Mouse (Mus musculus): Measurements from ENCODE around the gene Fstl4. TPM values are rescaled to one million over a fixed set of nuclear protein-coding genes. Genes with fewer than 3 reads are reported as not detected.
A peak's percentile ranks its signal among the peaks of the same experiment; 100 is the strongest.

Gene Fstl4
- total and polyA plus RNA-seq, 2 experiments from 2014 or later = 10.9 to 11.3 TPM

- no peaks in the 10 kb centered on the region for H3K36me3 ChIP-seq (ENCODE audit: insufficient read depth, low read length)
- H3K4me2 ChIP-seq (ENCODE audit: low read depth, low read length) = no peak overlapping the region
- H3K9me3 ChIP-seq (ENCODE audit: low read length) = no peaks in the 10 kb centered on the region
- TF ChIP-seq CTCF (IDR thresholded peaks at IDR 0.05; ENCODE audit: low read depth) = no peak
- 85% methylated on average over 8 of the region's 8 CpGs for WGBS
- H3K4me3 ChIP-seq (ENCODE audit: low read length) = no peak overlapping the region
- H3K27ac ChIP-seq = no peak overlapping the region
- H3K9ac ChIP-seq (replicated peaks; ENCODE audit: low read length) = no peak overlapping the region
- ATAC-seq = no peak
- H3K27me3 ChIP-seq (ENCODE audit: insufficient read depth, low read length) = no peaks in the 10 kb centered on the region
- H3K4me1 ChIP-seq (ENCODE audit: insufficient read depth, low read length) = no peaks in the 10 kb centered on the region
- DNase-seq (ENCODE audit: low spot score) = no peak
These were observed 222.6 kb downstream of the Fstl4 start for GRCm38 (mm10) chr11:52986986-52987385.

- no peaks in the 10 kb centered on the region for H3K9me3 ChIP-seq (ENCODE audit: low read length)
- no peak for TF ChIP-seq CTCF (IDR thresholded peaks at IDR 0.05; ENCODE audit: low read depth)
- no peak overlapping the region for H3K9ac ChIP-seq (replicated peaks; ENCODE audit: low read length)
- H3K4me1 ChIP-seq (ENCODE audit: insufficient read depth, low read length) = no peaks in the 10 kb centered on the region
- WGBS = 91% methylated on average over 5 of the region's 5 CpGs
- no peaks in the 10 kb centered on the region for H3K27me3 ChIP-seq (ENCODE audit: insufficient read depth, low read length)
- no peak overlapping the region for H3K27ac ChIP-seq
- no peaks in the 10 kb centered on the region for H3K36me3 ChIP-seq (ENCODE audit: insufficient read depth, low read length)
- no peak for DNase-seq (ENCODE audit: low spot score)
- no peak overlapping the region for H3K4me3 ChIP-seq (ENCODE audit: low read length)
- no peak for ATAC-seq
- H3K4me2 ChIP-seq (ENCODE audit: low read depth, low read length) = no peak overlapping the region
These were observed 230.3 kb downstream of the Fstl4 start for GRCm38 (mm10) chr11:52994688-52995087.

GRCm38 (mm10) chr11:52996434-52997093 lies 232.1 kb downstream of the Fstl4 start:
- Histone ChIP-seq H3K9me3 (ENCODE audit: low read length) (no peaks in the 10 kb centered on the region), H3K4me2 (ENCODE audit: low read depth, low read length) (no peak overlapping the region), H3K27me3 (ENCODE audit: insufficient read depth, low read length) (no peaks in the 10 kb centered on the region), H3K4me1 (ENCODE audit: insufficient read depth, low read length) (no peaks in the 10 kb centered on the region), H3K36me3 (ENCODE audit: insufficient read depth, low read length) (no peaks in the 10 kb centered on the region), H3K9ac (replicated peaks; ENCODE audit: low read length) (no peak overlapping the region), H3K27ac (0 out of 2 replicates have a peak overlapping the region, but pooled peaks have one; percentile 45), H3K4me3 (ENCODE audit: low read length) (no peak overlapping the region)
- ATAC-seq = no peak
- DNase-seq (ENCODE audit: low spot score) = no peak
- TF ChIP-seq CTCF (IDR thresholded peaks at IDR 0.05; ENCODE audit: low read depth) = no peak
- WGBS = 72% methylated on average over 16 of the region's 16 CpGs

- H3K4me2 ChIP-seq (ENCODE audit: low read depth, low read length) = no peak overlapping the region
- H3K9me3 ChIP-seq (ENCODE audit: low read length) = no peaks in the 10 kb centered on the region
- no peak overlapping the region for H3K4me3 ChIP-seq (ENCODE audit: low read length)
- ATAC-seq (peak; percentile 64; the same call in 1 of the 2 replicates), DNase-seq (ENCODE audit: low spot score) (peak; percentile 42)
- 24% methylated on average over 4 of the region's 4 CpGs for WGBS
- TF ChIP-seq CTCF (IDR thresholded peaks at IDR 0.05; ENCODE audit: low read depth) = no peak
- H3K4me1 ChIP-seq (ENCODE audit: insufficient read depth, low read length) = no peaks in the 10 kb centered on the region
- H3K9ac ChIP-seq (replicated peaks; ENCODE audit: low read length) = no peak overlapping the region
- no peaks in the 10 kb centered on the region for H3K27me3 ChIP-seq (ENCODE audit: insufficient read depth, low read length)
- 0 out of 2 replicates have a peak overlapping the region, but pooled peaks have one; percentile 45 for H3K27ac ChIP-seq
- no peaks in the 10 kb centered on the region for H3K36me3 ChIP-seq (ENCODE audit: insufficient read depth, low read length)
These were observed 233.0 kb downstream of the Fstl4 start for GRCm38 (mm10) chr11:52997421-52997820.

- Histone ChIP-seq H3K27me3 (ENCODE audit: insufficient read depth, low read length) (no peaks in the 10 kb centered on the region), H3K4me2 (ENCODE audit: low read depth, low read length) (no peak overlapping the region), H3K9ac (replicated peaks; ENCODE audit: low read length) (no peak overlapping the region), H3K4me1 (ENCODE audit: insufficient read depth, low read length) (no peaks in the 10 kb centered on the region), H3K9me3 (ENCODE audit: low read length) (no peaks in the 10 kb centered on the region), H3K4me3 (ENCODE audit: low read length) (no peak overlapping the region), H3K36me3 (ENCODE audit: insufficient read depth, low read length) (no peaks in the 10 kb centered on the region), H3K27ac (no peak overlapping the region)
- TF ChIP-seq CTCF (IDR thresholded peaks at IDR 0.05; ENCODE audit: low read depth) = no peak
- 76% methylated on average over 11 of the region's 11 CpGs for WGBS
- ATAC-seq = no peak
- DNase-seq (ENCODE audit: low spot score) = no peak
These were observed 235.8 kb downstream of the Fstl4 start for GRCm38 (mm10) chr11:53000226-53000625.

GRCm38 (mm10) chr11:53003361-53003760 lies 238.9 kb downstream of the Fstl4 start:
- no peaks in the 10 kb centered on the region for H3K36me3 ChIP-seq (ENCODE audit: insufficient read depth, low read length)
- H3K9ac ChIP-seq (replicated peaks; ENCODE audit: low read length) = no peak overlapping the region
- no peaks in the 10 kb centered on the region for H3K27me3 ChIP-seq (ENCODE audit: insufficient read depth, low read length)
- no peak overlapping the region for H3K4me3 ChIP-seq (ENCODE audit: low read length)
- no peaks in the 10 kb centered on the region for H3K4me1 ChIP-seq (ENCODE audit: insufficient read depth, low read length)
- TF ChIP-seq CTCF (IDR thresholded peaks at IDR 0.05; ENCODE audit: low read depth) = no peak
- H3K9me3 ChIP-seq (ENCODE audit: low read length) = no peaks in the 10 kb centered on the region
- no peak for ATAC-seq
- WGBS = 49% methylated on average over 7 of the region's 7 CpGs
- DNase-seq (ENCODE audit: low spot score) = no peak
- H3K4me2 ChIP-seq (ENCODE audit: low read depth, low read length) = no peak overlapping the region
- H3K27ac ChIP-seq = no peak overlapping the region

- DNase-seq (ENCODE audit: low spot score) = no peak
- 80% methylated on average over 9 of the region's 9 CpGs for WGBS
These were observed 239.4 kb downstream of the Fstl4 start for GRCm38 (mm10) chr11:53003811-53004210.

More at GRCm38 (mm10) chr11:53003811-53004210, 239.4 kb downstream of the Fstl4 start:
- no peak for ATAC-seq
- Histone ChIP-seq H3K36me3 (ENCODE audit: insufficient read depth, low read length) (no peaks in the 10 kb centered on the region), H3K4me2 (ENCODE audit: low read depth, low read length) (no peak overlapping the region), H3K4me1 (ENCODE audit: insufficient read depth, low read length) (no peaks in the 10 kb centered on the region), H3K4me3 (ENCODE audit: low read length) (no peak overlapping the region), H3K27ac (no peak overlapping the region), H3K27me3 (ENCODE audit: insufficient read depth, low read length) (no peaks in the 10 kb centered on the region), H3K9me3 (ENCODE audit: low read length) (no peaks in the 10 kb centered on the region), H3K9ac (replicated peaks; ENCODE audit: low read length) (no peak overlapping the region)
- TF ChIP-seq CTCF (IDR thresholded peaks at IDR 0.05; ENCODE audit: low read depth) = no peak
